Mouse (Mus musculus) ES-Bruce4 (cell line): ENCODE measurements around the gene Palm3.

Experiments used
- CTCF ChIP-seq: IDR thresholded peaks from one replicate; pipeline ENCODE4 v1.8.1; 2011; ENCODE audit warnings: low read depth, low read length
- POLR2A ChIP-seq: IDR thresholded peaks from one replicate; pipeline ENCODE4 v1.8.1; 2011; ENCODE audit warnings: low read length; ENCODE audit not compliant: insufficient read depth

DNA sequence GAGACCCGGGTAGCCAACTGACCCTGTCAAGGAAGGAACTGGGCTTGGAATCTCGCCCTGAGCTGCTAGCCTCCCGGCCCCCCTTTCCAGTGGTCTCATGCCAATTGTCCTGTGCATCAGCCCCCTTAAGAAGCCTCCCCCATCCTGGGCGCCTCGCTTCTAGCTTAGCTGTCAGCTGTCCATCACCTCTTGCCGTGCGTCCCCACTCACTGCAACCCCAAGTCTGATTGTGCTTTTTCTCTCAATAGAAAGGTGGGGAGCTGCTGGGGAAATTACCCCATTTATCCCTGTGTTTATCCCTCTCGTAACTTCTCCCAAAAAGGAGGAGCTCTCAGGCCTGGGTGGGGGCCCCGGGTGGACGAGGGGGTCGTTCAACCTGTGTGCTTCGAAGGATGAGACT is 25.3 kb upstream of the Palm3 start:
- no peak for TF ChIP-seq CTCF
- no peak for TF ChIP-seq POLR2A
